Mouse (Mus musculus): ENCODE results near the gene Gm8720. TPM values are rescaled to one million over a fixed set of nuclear protein-coding genes. Genes with fewer than 3 reads are reported as not detected.
"Not testable (repeated sequence)": the region's sequence is repeated elsewhere in the genome, so short reads cannot be mapped to it uniquely, and the experiment has no call there.

The Gm8720 gene
- polyA plus RNA-seq (2012; rRNA removed) (not detected in 2 replicates), polyA plus RNA-seq (2014; fragmentation: Nextera tagmentation; extraction: Ambion mirVana) (not detected in 2 replicates)

DNA sequence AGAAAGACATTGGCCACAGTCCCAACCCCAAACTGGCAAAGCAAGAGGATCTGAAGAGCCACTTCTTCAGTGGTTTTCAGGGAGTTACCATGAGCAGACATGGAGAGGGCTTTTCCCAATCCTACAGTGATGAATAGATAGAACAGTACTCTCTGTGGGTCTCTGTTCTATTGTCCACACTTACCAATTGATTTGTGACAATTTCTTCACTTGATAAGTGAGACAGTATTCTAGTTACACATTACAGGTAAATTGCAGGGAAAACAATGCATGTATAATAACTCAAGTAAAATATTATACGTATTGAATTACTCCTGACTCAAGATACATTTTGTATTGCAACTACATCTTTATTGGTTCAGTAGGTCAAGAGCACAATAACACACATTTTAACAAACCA lies at the start of gene Gm8720:
Gm8720 (minus strand) TSS at position 101 of the 400 bp plus-strand sequence.
- not testable (repeated sequence) for H3K4me2 ChIP-seq (ENCODE audit: low read depth); H3K4me3 ChIP-seq (ENCODE audit: insufficient read depth in 1 of 2, low read depth in 2 of 2, low read length in 2 of 2); H3K27me3 ChIP-seq (ENCODE audit: control insufficient read depth, insufficient read depth, low read length); ATAC-seq (ENCODE audit: insufficient read depth); H3K36me3 ChIP-seq (replicated peaks; ENCODE audit: control insufficient read depth, insufficient read depth, low read depth); H3K9me3 ChIP-seq (ENCODE audit: control insufficient read depth, low read length); H3K9ac ChIP-seq (replicated peaks); DNase-seq (ENCODE audit: low read depth in 3 of 3, low spot score in 3 of 3); H3K27ac ChIP-seq; H3K4me1 ChIP-seq (replicated peaks; ENCODE audit: control insufficient read depth in 2 of 2, insufficient read depth in 2 of 2, low read length in 1 of 2)
- no CpG with 5 or more reads among the region's 1 CpGs for WGBS (ENCODE audit: insufficient replicate concordance)

DNA sequence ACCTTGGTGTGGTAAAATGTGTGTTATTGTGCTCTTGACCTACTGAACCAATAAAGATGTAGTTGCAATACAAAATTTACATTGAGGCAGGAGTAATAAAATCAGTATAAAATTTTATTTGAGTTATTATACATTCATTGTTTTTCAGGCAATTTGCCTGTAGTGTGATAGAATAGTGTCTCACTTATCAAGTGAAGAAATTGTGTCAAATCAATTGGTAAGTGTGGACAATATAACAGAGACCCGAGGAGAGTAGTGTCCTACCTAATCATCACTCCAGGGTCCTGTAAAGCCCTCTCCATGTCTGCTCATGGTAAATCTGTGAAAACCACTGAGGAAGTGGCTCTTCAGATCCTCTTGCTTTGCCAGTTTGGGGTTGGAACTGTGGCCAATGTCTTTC lies 12.0 kb downstream of the Gm8720 start, which contains the start of gene Vmn1r163:
Vmn1r163 (plus strand) TSS at position 301 of the 400 bp plus-strand sequence.
- H3K4me3 ChIP-seq (ENCODE audit: insufficient read depth in 1 of 2, low read depth in 2 of 2, low read length in 2 of 2); ATAC-seq (ENCODE audit: insufficient read depth); H3K4me2 ChIP-seq (ENCODE audit: low read depth); H3K36me3 ChIP-seq (replicated peaks; ENCODE audit: control insufficient read depth, insufficient read depth, low read depth); H3K9me3 ChIP-seq (ENCODE audit: control insufficient read depth, low read length); H3K4me1 ChIP-seq (replicated peaks; ENCODE audit: control insufficient read depth in 2 of 2, insufficient read depth in 2 of 2, low read length in 1 of 2); DNase-seq (ENCODE audit: low read depth in 3 of 3, low spot score in 3 of 3); H3K27ac ChIP-seq; H3K9ac ChIP-seq (replicated peaks); H3K27me3 ChIP-seq (ENCODE audit: control insufficient read depth, insufficient read depth, low read length): not testable (repeated sequence)
- WGBS (ENCODE audit: insufficient replicate concordance), result no CpG with 5 or more reads among the region's 1 CpGs

DNA sequence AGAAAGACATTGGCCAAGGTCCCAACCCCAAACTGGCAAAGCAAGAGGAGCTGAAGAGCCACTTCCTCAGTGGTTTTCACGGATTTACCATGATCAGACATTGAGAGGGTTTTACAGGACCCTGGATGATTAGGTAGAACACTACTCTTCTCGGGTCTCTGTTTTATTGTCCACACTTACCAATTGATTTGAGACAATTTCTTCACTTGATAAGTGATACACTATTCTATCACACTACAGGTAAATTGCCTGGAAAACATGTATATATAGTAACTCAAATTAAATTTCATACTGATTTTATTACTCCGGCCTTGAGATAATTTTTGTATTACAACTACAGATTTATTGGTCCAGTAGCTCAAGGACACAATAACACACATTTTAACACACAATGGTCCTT lies 47.4 kb downstream of the Gm8720 start, which contains the start of gene Gm4216:
Gm4216 (minus strand) TSS at position 101 of the 400 bp plus-strand sequence.
- not testable (repeated sequence) for H3K9me3 ChIP-seq (ENCODE audit: control insufficient read depth, low read length); H3K36me3 ChIP-seq (replicated peaks; ENCODE audit: control insufficient read depth, insufficient read depth, low read depth); H3K4me2 ChIP-seq (ENCODE audit: low read depth); H3K9ac ChIP-seq (replicated peaks); DNase-seq (ENCODE audit: low read depth in 3 of 3, low spot score in 3 of 3); H3K27ac ChIP-seq; H3K4me1 ChIP-seq (replicated peaks; ENCODE audit: control insufficient read depth in 2 of 2, insufficient read depth in 2 of 2, low read length in 1 of 2); H3K27me3 ChIP-seq (ENCODE audit: control insufficient read depth, insufficient read depth, low read length); H3K4me3 ChIP-seq (ENCODE audit: insufficient read depth in 1 of 2, low read depth in 2 of 2, low read length in 2 of 2); ATAC-seq (ENCODE audit: insufficient read depth)
- no CpG with 5 or more reads among the region's 3 CpGs for WGBS (ENCODE audit: insufficient replicate concordance)

Other genes starting within 250 kb of the Gm8720 start
- not detected in 2 replicates for gene Vmn1r159, start 223.9 kb downstream of the Gm8720 start, polyA plus RNA-seq (2012; rRNA removed)
- not detected in 2 replicates for gene Vmn1r159, start 223.9 kb downstream of the Gm8720 start, polyA plus RNA-seq (2014; fragmentation: Nextera tagmentation; extraction: Ambion mirVana)
- gene Vmn1r160, start 196.2 kb downstream of the Gm8720 start, polyA plus RNA-seq (2012; rRNA removed), result not detected in 2 replicates
- not detected in 2 replicates for gene Vmn1r160, start 196.2 kb downstream of the Gm8720 start, polyA plus RNA-seq (2014; fragmentation: Nextera tagmentation; extraction: Ambion mirVana)
- not detected in 2 replicates for gene Gm4214, start 82.8 kb downstream of the Gm8720 start, polyA plus RNA-seq (2012; rRNA removed)
- not detected in 2 replicates for gene Gm4214, start 82.8 kb downstream of the Gm8720 start, polyA plus RNA-seq (2014; fragmentation: Nextera tagmentation; extraction: Ambion mirVana)
- not detected in 2 replicates for gene Gm4216, start 47.5 kb downstream of the Gm8720 start, polyA plus RNA-seq (2012; rRNA removed)
- not detected in 2 replicates for gene Gm4216, start 47.5 kb downstream of the Gm8720 start, polyA plus RNA-seq (2014; fragmentation: Nextera tagmentation; extraction: Ambion mirVana)
- not detected in 2 replicates for gene Vmn1r163, start 11.9 kb downstream of the Gm8720 start, polyA plus RNA-seq (2012; rRNA removed)
- not detected in 2 replicates for gene Vmn1r163, start 11.9 kb downstream of the Gm8720 start, polyA plus RNA-seq (2014; fragmentation: Nextera tagmentation; extraction: Ambion mirVana)
- gene Gm10662, start 77.0 kb upstream of the Gm8720 start, polyA plus RNA-seq (2012; rRNA removed), result not detected in 2 replicates
- gene Gm10662, start 77.0 kb upstream of the Gm8720 start, polyA plus RNA-seq (2014; fragmentation: Nextera tagmentation; extraction: Ambion mirVana), result not detected in 2 replicates
- not detected in 2 replicates for gene Vmn1r165, start 149.9 kb upstream of the Gm8720 start, polyA plus RNA-seq (2012; rRNA removed)
- gene Vmn1r165, start 149.9 kb upstream of the Gm8720 start, polyA plus RNA-seq (2014; fragmentation: Nextera tagmentation; extraction: Ambion mirVana), result not detected in 2 replicates
- gene Vmn1r166, start 184.2 kb upstream of the Gm8720 start, polyA plus RNA-seq (2012; rRNA removed), result not detected in 2 replicates
- gene Vmn1r166, start 184.2 kb upstream of the Gm8720 start, polyA plus RNA-seq (2014; fragmentation: Nextera tagmentation; extraction: Ambion mirVana), result not detected in 2 replicates
- not detected in 2 replicates for gene Gm6902, start 211.4 kb upstream of the Gm8720 start, polyA plus RNA-seq (2012; rRNA removed)
- gene Gm6902, start 211.4 kb upstream of the Gm8720 start, polyA plus RNA-seq (2014; fragmentation: Nextera tagmentation; extraction: Ambion mirVana), result not detected in 2 replicates
- not detected in 2 replicates for gene Nlrp4e, start 233.7 kb upstream of the Gm8720 start, polyA plus RNA-seq (2012; rRNA removed)
- gene Nlrp4e, start 233.7 kb upstream of the Gm8720 start, polyA plus RNA-seq (2014; fragmentation: Nextera tagmentation; extraction: Ambion mirVana), result not detected in 2 replicates

Measured in liver, embryonic 14.5 days (tissue).